Mouse (Mus musculus) liver, embryonic 11.5 days (tissue): Measurements from ENCODE around the gene Myh7b. TPM values are rescaled to one million over a fixed set of nuclear protein-coding genes. Genes with fewer than 3 reads are reported as not detected.

ENCODE experiments used
- ATAC-seq: fragments of 200-750 bp; cut with Nextera tagmentation; replicated peaks from 2 replicates; pipeline ENCODE4 v1.8.0; 2017; ENCODE audit warnings: moderate number of reproducible peaks, mild to moderate bottlenecking, moderate TSS enrichment, moderate library complexity; ENCODE audit not compliant: low FRiP score
- DNase-seq: peaks from one replicate; pipeline ENCODE4 v3.0.0-alpha.2; 2017; ENCODE audit warnings: low spot score
- H3K27ac ChIP-seq: fragments of 300-500 bp; sonication (generic); 2 replicates; pipeline ENCODE4 v1.5.1; 2014; ENCODE audit warnings: mild to moderate bottlenecking, low read depth, low read length, control low read depth
- H3K27me3 ChIP-seq: fragments of 300-500 bp; sonication (generic); replicated peaks from 2 replicates; pipeline ENCODE4 v1.6.1; 2014; ENCODE audit warnings: low read length, mixed read lengths; ENCODE audit not compliant: control insufficient read depth, insufficient read depth
- H3K36me3 ChIP-seq: fragments of 300-500 bp; sonication (generic); 2 replicates; pipeline ENCODE4 v1.6.1; 2014; ENCODE audit warnings: mild to moderate bottlenecking, low read length, moderate library complexity, mixed read lengths; ENCODE audit not compliant: control insufficient read depth, insufficient read depth
- H3K4me1 ChIP-seq: fragments of 300-500 bp; sonication (generic); replicated peaks from 2 replicates; pipeline ENCODE4 v1.6.1; 2014; ENCODE audit warnings: low read length, mixed read lengths; ENCODE audit not compliant: control insufficient read depth, insufficient read depth
- H3K4me2 ChIP-seq: fragments of 300-500 bp; sonication (generic); 2 replicates; pipeline ENCODE4 v1.6.1; 2014; ENCODE audit warnings: mild to moderate bottlenecking, control low read depth, moderate library complexity
- H3K4me3 ChIP-seq: fragments of 300-500 bp; sonication (generic); 2 replicates; pipeline ENCODE4 v1.5.1; 2014; ENCODE audit warnings: low read depth, low read length, control low read depth
- H3K9ac ChIP-seq: fragments of 300-500 bp; sonication (generic); 2 replicates; pipeline ENCODE4 v1.6.1; 2014; ENCODE audit warnings: low read depth, low read length, control low read depth
- H3K9me3 ChIP-seq: fragments of 300-500 bp; sonication (generic); 2 replicates; pipeline ENCODE4 v1.6.1; 2016; ENCODE audit warnings: low read length, inconsistent platforms, mixed read lengths; ENCODE audit not compliant: control insufficient read depth
- WGBS: fragments of 180-500 bp; shearing (Covaris S2); extraction: QIAGEN DNeasy Blood & Tissue Kit; methylation state at CpG from one replicate; pipeline ENCODE4 v1.1.7; 2014; 5-methylcytosine and 5-hydroxymethylcytosine counted together
- polyA plus RNA-seq: library from polyadenylated mRNA; unstranded; fragments of >200 nt; fragmentation: Nextera tagmentation; extraction: Ambion mirVana; gene quantifications from 2 replicates; pipeline ENCODE4 v1.2.1, GENCODE M21; 2014

Gene Myh7b
- polyA plus RNA-seq, 1 experiment from 2014 or later, result 4.3 TPM

- Histone ChIP-seq H3K27me3 (no peaks in the 10 kb centered on the region), H3K36me3 (peaks cover 4% of the 10 kb centered on the region; the same call in 1 of the 2 replicates), H3K9ac (no peak overlapping the region), H3K4me1 (no peaks in the 10 kb centered on the region), H3K4me3 (no peak overlapping the region), H3K4me2 (no peak overlapping the region), H3K9me3 (no peaks in the 10 kb centered on the region), H3K27ac (no peak overlapping the region)
- no peak for DNase-seq
- 87% methylated on average over 3 of the region's 3 CpGs for WGBS
- no peak for ATAC-seq
Observed at GRCm38 (mm10) chr2:155580331-155580730, 30.7 kb upstream of the Myh7b start.

DNA sequence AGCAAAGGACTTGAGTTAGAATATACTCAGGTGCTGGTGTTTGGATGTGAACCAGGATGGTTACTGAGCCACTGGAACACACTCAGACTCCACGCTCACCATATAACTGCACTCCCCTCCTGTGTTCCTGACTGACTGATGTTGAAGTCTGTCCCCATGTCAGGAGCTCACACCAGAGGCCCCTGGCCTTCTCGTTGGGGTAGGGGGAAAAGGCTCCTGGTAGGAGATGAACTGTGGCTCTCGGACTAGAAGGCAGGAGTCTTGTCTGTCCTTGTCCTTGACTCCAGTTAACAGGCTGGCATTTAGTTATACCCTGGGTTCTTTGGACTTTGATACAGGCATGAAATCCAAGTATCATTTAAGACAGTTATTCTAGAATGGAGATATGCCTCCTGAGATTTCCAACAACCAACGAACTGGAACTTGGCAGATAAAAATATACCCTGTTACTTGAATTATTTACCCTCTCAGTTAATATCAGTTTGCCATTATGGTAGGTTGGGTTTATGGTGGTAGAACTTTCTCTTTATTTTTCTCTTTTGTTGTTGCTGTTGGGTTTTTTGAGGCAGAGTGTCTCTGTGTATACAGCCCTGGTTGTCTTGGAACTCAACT lies 28.5 kb upstream of the Myh7b start:
- 73% methylated on average over 4 of the region's 4 CpGs for WGBS
- H3K4me1 ChIP-seq, result no peaks in the 10 kb centered on the region
- ATAC-seq (no peak), DNase-seq (no peak)
- no peaks in the 10 kb centered on the region for H3K27me3 ChIP-seq
- no peak overlapping the region for H3K4me2 ChIP-seq
- H3K36me3 ChIP-seq, result no peaks in the 10 kb centered on the region; the same call in 1 of the 2 replicates
- H3K9me3 ChIP-seq, result no peaks in the 10 kb centered on the region
- no peak overlapping the region for H3K27ac ChIP-seq
- H3K4me3 ChIP-seq, result no peak overlapping the region
- H3K9ac ChIP-seq, result no peak overlapping the region

DNA sequence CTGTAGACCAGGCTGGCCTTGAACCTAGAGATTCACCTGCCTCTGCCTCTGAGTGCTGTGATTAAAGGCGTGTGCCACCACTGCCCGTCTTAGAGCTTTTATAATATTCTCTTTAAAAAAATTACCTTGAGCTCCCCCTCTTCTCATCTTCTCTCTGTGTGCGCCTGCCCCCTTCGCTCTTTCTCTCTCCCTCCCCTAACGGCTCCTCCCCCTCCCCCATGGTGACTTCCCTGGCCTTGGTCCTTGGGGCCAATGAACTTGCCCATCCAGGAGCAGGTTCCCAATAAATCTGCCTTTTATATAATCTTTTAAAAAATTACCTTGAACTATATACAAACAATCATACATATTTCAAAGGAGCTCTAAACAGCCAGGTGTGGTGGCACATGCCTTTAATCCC lies 28.0 kb upstream of the Myh7b start:
- WGBS, result 87% methylated on average over 5 of the region's 5 CpGs
- no peaks in the 10 kb centered on the region for H3K36me3 ChIP-seq
- no peak overlapping the region for H3K9ac ChIP-seq
- H3K4me1 ChIP-seq, result no peaks in the 10 kb centered on the region
- no peak for DNase-seq
- no peaks in the 10 kb centered on the region for H3K27me3 ChIP-seq
- ATAC-seq, result no peak
- H3K27ac ChIP-seq, result no peak overlapping the region
- no peaks in the 10 kb centered on the region for H3K9me3 ChIP-seq
- H3K4me3 ChIP-seq, result no peak overlapping the region
- H3K4me2 ChIP-seq, result no peak overlapping the region

DNA sequence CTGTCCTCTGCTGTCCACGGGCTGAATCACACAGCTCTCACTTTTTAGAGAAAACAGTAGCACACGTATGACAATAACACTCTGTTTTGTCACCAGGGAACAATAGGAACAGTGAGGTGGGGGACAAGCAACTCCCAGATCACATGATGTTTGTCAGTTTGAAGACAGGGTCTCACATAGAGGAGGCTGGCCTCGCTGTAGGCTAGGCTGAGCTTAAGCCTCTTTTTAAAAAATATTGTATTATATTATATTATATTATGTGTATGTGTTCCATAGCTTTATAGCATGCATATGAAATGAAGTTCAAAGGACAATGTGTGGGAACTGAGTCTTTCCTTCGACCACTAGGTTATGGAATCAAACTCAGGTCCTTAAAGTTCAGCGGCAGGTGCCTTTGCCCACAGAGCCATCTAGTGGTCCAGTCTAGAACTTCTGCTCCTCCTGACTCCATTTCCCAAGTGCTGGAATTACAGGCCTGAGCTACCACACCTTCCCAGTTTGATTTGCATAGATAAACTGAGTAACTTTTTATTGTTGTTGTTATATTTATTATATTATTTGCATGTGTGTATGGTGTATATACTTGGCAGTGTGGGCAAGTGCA lies 27.0 kb upstream of the Myh7b start:
- no peak overlapping the region for H3K4me3 ChIP-seq
- H3K9me3 ChIP-seq, result no peaks in the 10 kb centered on the region
- H3K36me3 ChIP-seq, result no peaks in the 10 kb centered on the region
- no peak overlapping the region for H3K9ac ChIP-seq
- H3K4me1 ChIP-seq, result peaks cover under 1% of the 10 kb centered on the region; the same call in 1 of the 2 replicates
- 53% methylated on average over 5 of the region's 5 CpGs for WGBS
- DNase-seq (no peak), ATAC-seq (no peak)
- no peak overlapping the region for H3K4me2 ChIP-seq
- H3K27me3 ChIP-seq, result no peaks in the 10 kb centered on the region
- no peak overlapping the region for H3K27ac ChIP-seq

DNA sequence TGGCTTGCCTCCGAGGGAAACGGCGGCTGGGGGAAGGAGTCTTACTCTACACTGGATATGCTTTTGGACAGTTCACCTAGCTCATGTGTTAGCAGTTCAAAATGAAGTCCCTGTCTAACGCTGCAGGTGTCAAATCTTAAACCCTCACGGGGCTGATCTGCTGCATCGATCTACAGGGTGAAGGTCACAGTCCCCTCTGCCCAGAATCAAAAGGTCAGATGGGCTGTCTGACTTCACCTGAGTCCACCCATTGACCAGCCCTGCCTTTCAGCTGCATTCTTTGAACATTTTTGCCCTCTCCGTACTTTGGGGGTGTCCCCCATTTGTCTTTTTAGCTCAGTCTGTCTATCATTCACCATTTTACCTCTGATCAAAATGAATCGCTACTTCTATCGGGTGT lies 25.9 kb upstream of the Myh7b start:
- no peaks in the 10 kb centered on the region for H3K9me3 ChIP-seq
- peaks cover 11% of the 10 kb centered on the region for H3K4me1 ChIP-seq
- ATAC-seq (no peak), DNase-seq (no peak)
- H3K4me3 ChIP-seq, result no peak overlapping the region
- H3K27ac ChIP-seq, result no peak overlapping the region
- H3K9ac ChIP-seq, result no peak overlapping the region
- no peak overlapping the region for H3K4me2 ChIP-seq
- H3K36me3 ChIP-seq, result no peaks in the 10 kb centered on the region
- 83% methylated on average over 9 of the region's 9 CpGs for WGBS
- no peaks in the 10 kb centered on the region for H3K27me3 ChIP-seq

GRCm38 (mm10) chr2:155585486-155585885 lies 25.5 kb upstream of the Myh7b start:
- Histone ChIP-seq H3K27me3 (no peaks in the 10 kb centered on the region), H3K4me2 (no peak overlapping the region), H3K4me1 (peaks cover 14% of the 10 kb centered on the region), H3K9ac (no peak overlapping the region), H3K36me3 (no peaks in the 10 kb centered on the region), H3K9me3 (no peaks in the 10 kb centered on the region), H3K27ac (no peak overlapping the region), H3K4me3 (no peak overlapping the region)
- DNase-seq (no peak), ATAC-seq (no peak)
- WGBS, result 67% methylated on average over 10 of the region's 10 CpGs

GRCm38 (mm10) chr2:155588136-155588535 lies 22.9 kb upstream of the Myh7b start:
- H3K4me2 ChIP-seq, result no peak overlapping the region
- H3K9ac ChIP-seq, result no peak overlapping the region
- H3K9me3 ChIP-seq, result no peaks in the 10 kb centered on the region
- no peak overlapping the region for H3K27ac ChIP-seq
- ATAC-seq (no peak), DNase-seq (no peak)
- H3K27me3 ChIP-seq, result no peaks in the 10 kb centered on the region
- no peak overlapping the region for H3K4me3 ChIP-seq
- WGBS, result 75% methylated on average over 3 of the region's 3 CpGs
- no peaks in the 10 kb centered on the region for H3K36me3 ChIP-seq
- peaks cover 24% of the 10 kb centered on the region for H3K4me1 ChIP-seq

DNA sequence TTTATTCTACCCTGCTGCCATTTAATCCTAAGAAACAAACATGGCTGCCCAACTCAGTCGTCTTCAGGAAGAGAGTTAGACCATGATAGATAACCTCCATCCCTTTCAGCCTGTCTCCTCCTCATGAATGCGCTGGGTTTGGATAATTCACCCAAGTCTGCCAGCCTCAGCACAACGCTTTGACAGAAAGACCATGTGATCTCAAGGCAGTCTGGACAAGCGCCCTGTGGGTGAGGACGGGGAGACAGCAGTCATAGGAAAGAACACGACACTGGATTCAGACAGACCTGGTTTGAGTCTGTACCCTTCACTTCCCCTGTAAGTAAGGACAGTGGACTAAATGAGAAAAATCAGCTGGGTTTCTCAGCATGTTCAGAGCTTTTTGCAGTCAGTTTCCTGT lies 21.5 kb upstream of the Myh7b start:
- no peak for ATAC-seq
- H3K27ac ChIP-seq, result no peak overlapping the region; the same call in 1 of the 2 replicates
- no peak overlapping the region; the same call in 1 of the 2 replicates for H3K4me2 ChIP-seq
- peaks cover 26% of the 10 kb centered on the region for H3K4me1 ChIP-seq
- WGBS, result 78% methylated on average over 6 of the region's 6 CpGs
- no peak for DNase-seq
- H3K4me3 ChIP-seq, result no peak overlapping the region
- H3K9me3 ChIP-seq, result no peaks in the 10 kb centered on the region
- H3K9ac ChIP-seq, result no peak overlapping the region
- H3K36me3 ChIP-seq, result no peaks in the 10 kb centered on the region
- no peaks in the 10 kb centered on the region for H3K27me3 ChIP-seq

DNA sequence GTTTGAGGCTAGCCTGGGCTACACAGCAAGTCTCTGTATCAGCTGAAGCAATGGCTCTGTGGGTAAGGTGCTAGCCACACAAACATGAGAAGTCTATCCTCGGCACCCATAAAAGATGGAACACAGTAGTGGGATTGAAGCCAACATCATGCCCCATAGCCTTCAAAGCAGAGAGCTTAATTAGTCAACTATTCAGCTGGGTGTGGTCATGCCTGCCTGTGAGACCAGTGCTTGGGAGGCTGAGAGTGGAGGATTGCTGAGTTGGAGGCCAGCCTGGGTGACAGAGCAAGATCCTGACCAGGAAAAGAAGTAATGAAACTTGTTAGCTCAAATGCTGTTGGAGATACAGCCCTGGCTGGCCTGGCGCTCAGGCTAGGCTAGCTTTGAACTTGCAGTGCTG lies 20.1 kb upstream of the Myh7b start:
- H3K4me2 ChIP-seq, result peak overlapping the region; percentile 96
- DNase-seq, result no peak
- H3K27ac ChIP-seq, result no peak overlapping the region
- no peak for ATAC-seq
- H3K9me3 ChIP-seq, result no peaks in the 10 kb centered on the region
- no peak overlapping the region for H3K4me3 ChIP-seq
- no peaks in the 10 kb centered on the region for H3K27me3 ChIP-seq
- no peak overlapping the region for H3K9ac ChIP-seq
- H3K4me1 ChIP-seq, result peaks cover 33% of the 10 kb centered on the region
- no peaks in the 10 kb centered on the region for H3K36me3 ChIP-seq
- 81% methylated on average over 2 of the region's 2 CpGs for WGBS
